Mouse (Mus musculus) forebrain, embryonic 12.5 days (tissue): ENCODE data around the gene Msi2. TPM values are rescaled to one million over a fixed set of nuclear protein-coding genes. Genes with fewer than 3 reads are reported as not detected.
A peak's percentile ranks its signal among the peaks of the same experiment; 100 is the strongest.

Experiments
- ATAC-seq: fragments of 200-750 bp; cut with Nextera tagmentation; 2 replicates; pipeline ENCODE4 v1.8.0; 2017; ENCODE audit warnings: moderate TSS enrichment; ENCODE audit not compliant: low FRiP score
- H3K27ac ChIP-seq: fragments of 300-500 bp; sonication (generic); 2 replicates; pipeline ENCODE4 v1.5.1; 2016; ENCODE audit warnings: mild to moderate bottlenecking
- H3K27me3 ChIP-seq: fragments of 300-500 bp; sonication (generic); 2 replicates; pipeline ENCODE4 v1.6.1; 2016; ENCODE audit warnings: mild to moderate bottlenecking
- H3K36me3 ChIP-seq: fragments of 300-500 bp; sonication (generic); replicated peaks from 2 replicates; pipeline ENCODE4 v1.6.1; 2016; ENCODE audit warnings: mild to moderate bottlenecking
- H3K4me1 ChIP-seq: fragments of 300-500 bp; sonication (generic); 2 replicates; pipeline ENCODE4 v1.6.1; 2016
- H3K4me2 ChIP-seq: fragments of 300-500 bp; sonication (generic); 2 replicates; pipeline ENCODE4 v1.6.1; 2016; ENCODE audit warnings: mild to moderate bottlenecking, moderate library complexity
- H3K4me3 ChIP-seq: fragments of 300-500 bp; sonication (generic); replicated peaks from 2 replicates; pipeline ENCODE4 v1.5.1; 2016; ENCODE audit warnings: mild to moderate bottlenecking
- H3K9ac ChIP-seq: fragments of 300-500 bp; sonication (generic); 2 replicates; pipeline ENCODE4 v1.6.1; 2016; ENCODE audit warnings: mild to moderate bottlenecking
- H3K9me3 ChIP-seq: fragments of 300-500 bp; sonication (generic); 2 replicates; pipeline ENCODE4 v1.6.1; 2016
- WGBS: fragments of 180-500 bp; shearing (Covaris S2); methylation state at CpG from one replicate; pipeline ENCODE4 v1.1.7; 2016; 5-methylcytosine and 5-hydroxymethylcytosine counted together
- polyA plus RNA-seq: library from polyadenylated mRNA; unstranded; fragments of >200 nt; fragmentation: Nextera tagmentation; extraction: Ambion mirVana; gene quantifications from 2 replicates; pipeline ENCODE4 v1.2.1, GENCODE M21; 2016

The Msi2 gene
- polyA plus RNA-seq, 1 experiment from 2014 or later: 35.8 TPM

- no peak overlapping the region for H3K4me3 ChIP-seq
- peak overlapping the region; percentile 66 for H3K27ac ChIP-seq
- H3K27me3 ChIP-seq: no peaks in the 10 kb centered on the region
- H3K4me1 ChIP-seq: peaks cover 52% of the 10 kb centered on the region
- WGBS: 29% methylated on average over 5 of the region's 5 CpGs
- no peak overlapping the region for H3K4me2 ChIP-seq
- no peak overlapping the region for H3K9ac ChIP-seq
- H3K36me3 ChIP-seq: peaks cover 36% of the 10 kb centered on the region
- ATAC-seq: peak; percentile 81
- no peaks in the 10 kb centered on the region for H3K9me3 ChIP-seq
Measured at GRCm38 (mm10) chr11:88412423-88413094, 305.8 kb downstream of the Msi2 start.

GRCm38 (mm10) chr11:88408305-88408704, 310.0 kb downstream of the Msi2 start:
- Histone ChIP-seq H3K27ac (peak overlapping the region; percentile 9; the same call in 1 of the 2 replicates), H3K27me3 (no peaks in the 10 kb centered on the region), H3K36me3 (peaks cover 25% of the 10 kb centered on the region), H3K4me3 (no peak overlapping the region), H3K4me2 (no peak overlapping the region), H3K4me1 (peaks cover 74% of the 10 kb centered on the region), H3K9ac (no peak overlapping the region), H3K9me3 (no peaks in the 10 kb centered on the region)
- 86% methylated on average over 8 of the region's 8 CpGs for WGBS
- ATAC-seq: no peak

GRCm38 (mm10) chr11:88406408-88406915, 311.9 kb downstream of the Msi2 start:
- no peak overlapping the region for H3K4me2 ChIP-seq
- H3K27me3 ChIP-seq: no peaks in the 10 kb centered on the region
- no peak overlapping the region for H3K4me3 ChIP-seq
- peaks cover 23% of the 10 kb centered on the region for H3K36me3 ChIP-seq
- no peak overlapping the region for H3K9ac ChIP-seq
- WGBS: 33% methylated on average over 3 of the region's 3 CpGs
- ATAC-seq: peak; percentile 49; the same call in 1 of the 2 replicates
- peak overlapping the region; percentile 89 for H3K27ac ChIP-seq
- no peaks in the 10 kb centered on the region for H3K9me3 ChIP-seq
- H3K4me1 ChIP-seq: peaks cover 74% of the 10 kb centered on the region

GRCm38 (mm10) chr11:88404816-88405613, 313.3 kb downstream of the Msi2 start:
- peak overlapping the region; percentile 89 for H3K27ac ChIP-seq

GRCm38 (mm10) chr11:88404247-88404677, 314.1 kb downstream of the Msi2 start:
- Histone ChIP-seq H3K36me3 (peaks cover 15% of the 10 kb centered on the region), H3K4me1 (peaks cover 92% of the 10 kb centered on the region), H3K27me3 (no peaks in the 10 kb centered on the region), H3K9ac (peak overlapping the region; percentile 17), H3K9me3 (no peaks in the 10 kb centered on the region), H3K27ac (peak overlapping the region; percentile 89), H3K4me2 (peak overlapping the region; percentile 30; the same call in 1 of the 2 replicates), H3K4me3 (no peak overlapping the region)
- no peak for ATAC-seq
- 73% methylated on average over 5 of the region's 5 CpGs for WGBS

More at GRCm38 (mm10) chr11:88404816-88405613, 313.3 kb downstream of the Msi2 start:
- H3K27me3 ChIP-seq: no peaks in the 10 kb centered on the region
- ATAC-seq: peak; percentile 47; the same call in 1 of the 2 replicates
- WGBS: 27% methylated on average over 17 of the region's 17 CpGs
- peaks cover 85% of the 10 kb centered on the region for H3K4me1 ChIP-seq
- peak overlapping the region; percentile 17; the same call in 1 of the 2 replicates for H3K9ac ChIP-seq
- peak overlapping the region; percentile 30 for H3K4me2 ChIP-seq
- peaks cover 22% of the 10 kb centered on the region for H3K36me3 ChIP-seq
- H3K4me3 ChIP-seq: no peak overlapping the region
- no peaks in the 10 kb centered on the region for H3K9me3 ChIP-seq

GRCm38 (mm10) chr11:88402290-88402689, 316.0 kb downstream of the Msi2 start:
- Histone ChIP-seq H3K9ac (0 out of 2 replicates have a peak overlapping the region, but pooled peaks have one; percentile 17), H3K4me1 (peaks cover 86% of the 10 kb centered on the region)
- 38% methylated on average over 7 of the region's 7 CpGs for WGBS

GRCm38 (mm10) chr11:88401333-88401732, 317.0 kb downstream of the Msi2 start:
- H3K4me3 ChIP-seq: no peak overlapping the region
- H3K4me1 ChIP-seq: peaks cover 77% of the 10 kb centered on the region
- 70% methylated on average over 6 of the region's 6 CpGs for WGBS
- no peak for ATAC-seq
- H3K9ac ChIP-seq: no peak overlapping the region
- H3K9me3 ChIP-seq: no peaks in the 10 kb centered on the region
- no peak overlapping the region for H3K4me2 ChIP-seq
- peak overlapping the region; percentile 31; the same call in 1 of the 2 replicates for H3K27ac ChIP-seq
- H3K27me3 ChIP-seq: no peaks in the 10 kb centered on the region
- H3K36me3 ChIP-seq: peaks cover 8% of the 10 kb centered on the region; the same call in 1 of the 2 replicates

More at GRCm38 (mm10) chr11:88402290-88402689, 316.0 kb downstream of the Msi2 start:
- Histone ChIP-seq H3K4me2 (no peak overlapping the region), H3K36me3 (peaks cover 8% of the 10 kb centered on the region; the same call in 1 of the 2 replicates), H3K9me3 (no peaks in the 10 kb centered on the region), H3K4me3 (no peak overlapping the region), H3K27me3 (no peaks in the 10 kb centered on the region), H3K27ac (peak overlapping the region; percentile 69)
- ATAC-seq: no peak

- Histone ChIP-seq H3K4me3 (no peak overlapping the region), H3K9ac (no peak overlapping the region), H3K36me3 (peaks cover 8% of the 10 kb centered on the region; the same call in 1 of the 2 replicates), H3K4me2 (no peak overlapping the region), H3K9me3 (no peaks in the 10 kb centered on the region), H3K4me1 (peaks cover 77% of the 10 kb centered on the region), H3K27me3 (no peaks in the 10 kb centered on the region), H3K27ac (0 out of 2 replicates have a peak overlapping the region, but pooled peaks have one; percentile 31)
- ATAC-seq: no peak
- WGBS: 90% methylated on average over 10 of the region's 10 CpGs
Measured at GRCm38 (mm10) chr11:88400926-88401325, 317.4 kb downstream of the Msi2 start.

- no peaks in the 10 kb centered on the region for H3K27me3 ChIP-seq
- H3K4me1 ChIP-seq: peaks cover 77% of the 10 kb centered on the region
- H3K9me3 ChIP-seq: no peaks in the 10 kb centered on the region
- WGBS: 91% methylated on average over 6 of the region's 6 CpGs
- no peak overlapping the region for H3K27ac ChIP-seq
- no peak overlapping the region for H3K9ac ChIP-seq
- ATAC-seq: no peak
- peaks cover 8% of the 10 kb centered on the region; the same call in 1 of the 2 replicates for H3K36me3 ChIP-seq
- H3K4me2 ChIP-seq: no peak overlapping the region
- H3K4me3 ChIP-seq: no peak overlapping the region
Measured at GRCm38 (mm10) chr11:88400235-88400634, 318.1 kb downstream of the Msi2 start.

- WGBS: 56% methylated on average over 5 of the region's 5 CpGs
- H3K27ac ChIP-seq: peak overlapping the region; percentile 10; the same call in 1 of the 2 replicates
- H3K4me3 ChIP-seq: no peak overlapping the region
- H3K9me3 ChIP-seq: no peaks in the 10 kb centered on the region
- peaks cover 9% of the 10 kb centered on the region; the same call in 1 of the 2 replicates for H3K36me3 ChIP-seq
- no peaks in the 10 kb centered on the region for H3K27me3 ChIP-seq
- peaks cover 77% of the 10 kb centered on the region for H3K4me1 ChIP-seq
- H3K4me2 ChIP-seq: no peak overlapping the region
- ATAC-seq: no peak
- no peak overlapping the region for H3K9ac ChIP-seq
Measured at GRCm38 (mm10) chr11:88399431-88399830, 318.9 kb downstream of the Msi2 start.

GRCm38 (mm10) chr11:88399028-88399427, 319.3 kb downstream of the Msi2 start:
- ATAC-seq: no peak
- no peaks in the 10 kb centered on the region for H3K9me3 ChIP-seq
- no peak overlapping the region for H3K4me2 ChIP-seq
- no peak overlapping the region for H3K9ac ChIP-seq
- 0 out of 2 replicates have a peak overlapping the region, but pooled peaks have one; percentile 13 for H3K27ac ChIP-seq
- peaks cover 12% of the 10 kb centered on the region; the same call in 1 of the 2 replicates for H3K36me3 ChIP-seq
- no peaks in the 10 kb centered on the region for H3K27me3 ChIP-seq
- 83% methylated on average over 5 of the region's 5 CpGs for WGBS
- peaks cover 77% of the 10 kb centered on the region for H3K4me1 ChIP-seq
- H3K4me3 ChIP-seq: no peak overlapping the region
